In the genomic region with DNA sequence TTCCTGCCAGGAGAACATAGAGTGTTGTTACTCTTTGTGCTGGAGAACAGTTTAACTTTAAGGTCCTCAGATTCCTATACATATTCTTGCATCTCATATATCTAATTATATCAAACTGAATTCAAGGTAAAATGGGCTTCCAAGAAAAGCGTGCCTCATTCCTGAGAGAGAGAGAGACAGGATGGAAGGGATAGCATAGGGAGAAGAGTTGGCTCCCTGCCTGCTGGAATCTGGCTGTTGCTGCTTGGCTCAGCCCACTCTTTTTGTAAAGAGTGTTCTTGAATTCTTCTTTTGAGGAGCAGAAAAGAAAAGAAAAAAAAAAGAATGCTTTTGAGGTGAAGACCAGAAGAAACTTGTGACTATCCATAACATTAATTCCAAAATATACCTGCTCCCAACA, we compare ENCODE assay signal across 11 mouse cellular contexts.
DNase-seq lines count a peak whose midpoint lies in the region; ATAC-seq and TF ChIP-seq lines count a peak whose summit lies in the region.
"Had no signal": no experiment of that assay in that cellular context is flagged by ENCODE, and none has a peak within 500 bp of the region (broad histone marks: within the 10 kb centered on the region; RNA-seq: fewer than 3 reads in every experiment).

No protein-coding gene starts in this region.

- H3K27ac ChIP-seq in forebrain, postnatal 0 days (ENCODE audit: low read depth, low read length), result no peak overlapping the region
- H3K27ac ChIP-seq in forebrain, embryonic 10.5 days, result no peak overlapping the region
- no peak overlapping the region for H3K27ac ChIP-seq in intestine, embryonic 15.5 days
- H3K27ac ChIP-seq in midbrain, embryonic 10.5 days (replicated peaks), result no peak overlapping the region
- H3K27ac ChIP-seq: midbrain, embryonic 12.5 days had no signal

- 33% methylated on average over 1 of the region's 1 CpGs for WGBS in forebrain, postnatal 0 days
- 88% methylated on average over 1 of the region's 1 CpGs for WGBS in forebrain, embryonic 10.5 days
- 37% methylated on average over 1 of the region's 1 CpGs for WGBS in intestine, embryonic 15.5 days
- WGBS in midbrain, embryonic 10.5 days, result 89% methylated on average over 1 of the region's 1 CpGs

- no peak overlapping the region for H3K9ac ChIP-seq in forebrain, postnatal 0 days
- no peak overlapping the region for H3K9ac ChIP-seq in intestine, embryonic 15.5 days
- H3K9ac ChIP-seq: midbrain, embryonic 12.5 days had no signal

- DNase-seq in forebrain, postnatal 0 days, result peak; percentile 63
- DNase-seq in forebrain, embryonic 10.5 days (ENCODE audit: extremely low spot score, low spot score), result no peak
- DNase-seq in NIH3T3 (ENCODE audit: low read depth), result peak; percentile 64
- peak; percentile 17 to 53 for DNase-seq in frontal cortex, postnatal 25 days (ENCODE audit: low spot score in 2 of 2)
- DNase-seq in left cerebral cortex, adult 18-20 months (ENCODE audit: low spot score in 2 of 2), result peak; percentile 83 to 84
- no peak for DNase-seq in midbrain, embryonic 10.5 days (ENCODE audit: low spot score)
- DNase-seq: kidney, postnatal 14 days had no signal

- TF ChIP-seq CTCF in forebrain, postnatal 0 days (IDR thresholded peaks at IDR 0.05; ENCODE audit: low read depth), result no peak

- H3K36me3 ChIP-seq in forebrain, postnatal 0 days (ENCODE audit: insufficient read depth), result no peaks in the 10 kb centered on the region
- H3K36me3 ChIP-seq in forebrain, embryonic 10.5 days (replicated peaks), result no peaks in the 10 kb centered on the region
- no peaks in the 10 kb centered on the region for H3K36me3 ChIP-seq in intestine, embryonic 15.5 days
- H3K36me3 ChIP-seq in midbrain, embryonic 10.5 days, result no peaks in the 10 kb centered on the region
- H3K36me3 ChIP-seq: midbrain, embryonic 12.5 days had no signal

- H3K27me3 ChIP-seq in forebrain, postnatal 0 days (ENCODE audit: insufficient read depth, low read length), result no peaks in the 10 kb centered on the region
- no peaks in the 10 kb centered on the region for H3K27me3 ChIP-seq in forebrain, embryonic 10.5 days (ENCODE audit: poor library complexity, severe bottlenecking)
- H3K27me3 ChIP-seq in intestine, embryonic 15.5 days (replicated peaks), result no peaks in the 10 kb centered on the region
- no peaks in the 10 kb centered on the region for H3K27me3 ChIP-seq in midbrain, embryonic 10.5 days (ENCODE audit: low read depth, poor library complexity, severe bottlenecking)
- H3K27me3 ChIP-seq: midbrain, embryonic 12.5 days had no signal

- H3K9me3 ChIP-seq in forebrain, postnatal 0 days (ENCODE audit: low read length), result no peaks in the 10 kb centered on the region
- H3K9me3 ChIP-seq in forebrain, embryonic 10.5 days, result no peaks in the 10 kb centered on the region
- no peaks in the 10 kb centered on the region for H3K9me3 ChIP-seq in intestine, embryonic 15.5 days
- no peaks in the 10 kb centered on the region for H3K9me3 ChIP-seq in midbrain, embryonic 10.5 days (replicated peaks)
- H3K9me3 ChIP-seq: midbrain, embryonic 12.5 days had no signal

- no peak overlapping the region for H3K4me3 ChIP-seq in forebrain, postnatal 0 days (ENCODE audit: low read depth, low read length)
- H3K4me3 ChIP-seq in forebrain, embryonic 10.5 days, result no peak overlapping the region
- H3K4me3 ChIP-seq in intestine, embryonic 15.5 days (replicated peaks), result no peak overlapping the region
- no peak overlapping the region for H3K4me3 ChIP-seq in midbrain, embryonic 10.5 days
- H3K4me3 ChIP-seq: erythroblast, embryonic 14.5 days; midbrain, embryonic 12.5 days had no signal

- no peaks in the 10 kb centered on the region for H3K4me1 ChIP-seq in forebrain, postnatal 0 days (ENCODE audit: insufficient read depth)
- peaks cover 6% of the 10 kb centered on the region for H3K4me1 ChIP-seq in forebrain, embryonic 10.5 days
- no peaks in the 10 kb centered on the region for H3K4me1 ChIP-seq in intestine, embryonic 15.5 days (replicated peaks)
- H3K4me1 ChIP-seq in midbrain, embryonic 10.5 days, result no peaks in the 10 kb centered on the region

- H3K4me2 ChIP-seq in forebrain, postnatal 0 days (ENCODE audit: low read depth), result no peak overlapping the region
- H3K4me2 ChIP-seq in intestine, embryonic 15.5 days (replicated peaks), result no peak overlapping the region
- H3K4me2 ChIP-seq: midbrain, embryonic 12.5 days had no signal

- ATAC-seq in forebrain, postnatal 0 days, result no peak
- ATAC-seq in intestine, embryonic 15.5 days, result no peak
- ATAC-seq in megakaryocyte-erythroid progenitor cell, adult 5-6 weeks (replicated peaks; ENCODE audit: low FRiP score, low TSS enrichment, poor library complexity, severe bottlenecking), result no peak

Comparison
In these comparisons a context has a peak if more than half of its experiments do, and no peak if none do; other contexts are left out.
1. DNase-seq: peak in forebrain, postnatal 0 days (single experiment), NIH3T3 (single experiment), frontal cortex, postnatal 25 days (2 of 2) and left cerebral cortex, adult 18-20 months (2 of 2); none in forebrain, embryonic 10.5 days (single experiment) and midbrain, embryonic 10.5 days (single experiment).